In the genomic region with DNA sequence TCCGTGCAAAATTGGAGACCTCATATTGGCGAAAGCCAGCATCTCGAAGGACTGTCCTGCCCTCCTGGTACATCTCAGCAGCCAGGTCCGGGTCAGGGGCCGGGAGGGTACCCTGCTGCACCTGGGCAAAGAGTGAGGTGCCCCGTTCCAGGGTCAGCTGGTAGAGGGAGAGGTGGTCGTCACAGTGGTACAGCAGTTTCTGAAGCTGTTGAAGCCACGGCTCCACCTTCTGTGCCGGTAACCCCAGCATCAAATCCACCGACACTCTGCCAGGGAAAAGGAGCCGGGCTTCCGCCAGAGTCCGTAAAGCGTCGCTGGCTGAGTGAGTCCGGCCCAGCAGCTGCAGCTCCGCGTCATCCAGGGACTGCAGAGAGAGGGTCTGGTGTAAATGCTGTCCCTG, we compare ENCODE assay signal across 8 mouse cellular contexts. TPM values are rescaled to one million over a fixed set of nuclear protein-coding genes. Genes with fewer than 3 reads are reported as not detected.
DNase-seq lines count a peak whose midpoint lies in the region; ATAC-seq lines count a peak whose summit lies in the region.

No protein-coding gene starts in this region.

- H3K27me3 ChIP-seq in neural tube, embryonic 11.5 days (ENCODE audit: control insufficient read depth, insufficient read depth, low read length), result no peaks in the 10 kb centered on the region
- no peaks in the 10 kb centered on the region for H3K27me3 ChIP-seq in hindbrain, embryonic 14.5 days (ENCODE audit: control insufficient read depth, insufficient read depth, low read length)
- no peaks in the 10 kb centered on the region for H3K27me3 ChIP-seq in stomach, embryonic 14.5 days (ENCODE audit: control insufficient read depth, insufficient read depth, low read length)

- H3K27ac ChIP-seq in neural tube, embryonic 11.5 days (ENCODE audit: low read depth, low read length), result no peak overlapping the region
- H3K27ac ChIP-seq in hindbrain, embryonic 14.5 days, result no peak overlapping the region
- H3K27ac ChIP-seq in stomach, embryonic 14.5 days (ENCODE audit: low read length), result no peak overlapping the region

- DNase-seq in cerebellum, adult 11 months, result peak; percentile 35
- DNase-seq in neural tube, embryonic 11.5 days (ENCODE audit: low spot score), result no peak
- no peak for DNase-seq in neural tube, embryonic 10.5 days (ENCODE audit: extremely low spot score, low spot score)
- DNase-seq in hindbrain, embryonic 14.5 days (ENCODE audit: low spot score), result no peak
- DNase-seq in layer of hippocampus, adult 9-10 months (ENCODE audit: low spot score), result no peak
- DNase-seq in ovary, postnatal 36 days (ENCODE audit: low spot score), result no peak

- H3K4me2 ChIP-seq in neural tube, embryonic 11.5 days (ENCODE audit: low read depth), result 0 out of 2 replicates have a peak overlapping the region, but pooled peaks have one; percentile 15
- H3K4me2 ChIP-seq in hindbrain, embryonic 14.5 days (replicated peaks), result peak overlapping the region; percentile 13; the same call in 1 of the 2 replicates
- H3K4me2 ChIP-seq in stomach, embryonic 14.5 days (replicated peaks; ENCODE audit: low read depth, low read length), result peak overlapping the region; percentile 10; the same call in 1 of the 2 replicates

- H3K9ac ChIP-seq in neural tube, embryonic 11.5 days (ENCODE audit: low read length), result no peak overlapping the region
- no peak overlapping the region for H3K9ac ChIP-seq in hindbrain, embryonic 14.5 days
- no peak overlapping the region for H3K9ac ChIP-seq in stomach, embryonic 14.5 days (replicated peaks; ENCODE audit: low read depth, low read length)

- no peaks in the 10 kb centered on the region for H3K36me3 ChIP-seq in neural tube, embryonic 11.5 days (ENCODE audit: control insufficient read depth, insufficient read depth, low read length)
- peaks cover 6% of the 10 kb centered on the region; the same call in 1 of the 2 replicates for H3K36me3 ChIP-seq in hindbrain, embryonic 14.5 days (replicated peaks; ENCODE audit: control insufficient read depth, insufficient read depth)
- no peaks in the 10 kb centered on the region; the same call in 1 of the 2 replicates for H3K36me3 ChIP-seq in stomach, embryonic 14.5 days (ENCODE audit: control insufficient read depth, insufficient read depth, low read length)

- 54% methylated on average over 18 of the region's 18 CpGs for WGBS in neural tube, embryonic 11.5 days
- 45% methylated on average over 18 of the region's 18 CpGs for WGBS in hindbrain, embryonic 14.5 days
- 57% methylated on average over 18 of the region's 18 CpGs for WGBS in stomach, embryonic 14.5 days

- H3K9me3 ChIP-seq in neural tube, embryonic 11.5 days (ENCODE audit: control insufficient read depth, low read length), result no peaks in the 10 kb centered on the region
- H3K9me3 ChIP-seq in hindbrain, embryonic 14.5 days (ENCODE audit: control insufficient read depth, low read length), result no peaks in the 10 kb centered on the region
- H3K9me3 ChIP-seq in stomach, embryonic 14.5 days (ENCODE audit: control insufficient read depth, low read depth, low read length), result no peaks in the 10 kb centered on the region

- peaks cover 6% of the 10 kb centered on the region for H3K4me1 ChIP-seq in neural tube, embryonic 11.5 days (ENCODE audit: control insufficient read depth, insufficient read depth, low read length)
- H3K4me1 ChIP-seq in hindbrain, embryonic 14.5 days (replicated peaks; ENCODE audit: control insufficient read depth, insufficient read depth, low read length), result peaks cover 5% of the 10 kb centered on the region
- 0 out of 2 replicates have a peak, but pooled peaks cover 10% of the 10 kb centered on the region for H3K4me1 ChIP-seq in stomach, embryonic 14.5 days (ENCODE audit: control insufficient read depth, insufficient read depth, low read length)

- ATAC-seq in cerebellum, adult (ENCODE audit: insufficient number of reproducible peaks, low FRiP score, low TSS enrichment), result no peak
- no peak for ATAC-seq in neural tube, embryonic 11.5 days (ENCODE audit: insufficient read depth, low FRiP score, low TSS enrichment)
- ATAC-seq in hindbrain, embryonic 14.5 days (ENCODE audit: low FRiP score), result no peak
- ATAC-seq in stomach, embryonic 14.5 days (ENCODE audit: insufficient number of reproducible peaks, insufficient read depth, low FRiP score, low read depth), result no peak

- H3K4me3 ChIP-seq in neural tube, embryonic 11.5 days (ENCODE audit: low read depth, low read length), result no peak overlapping the region
- H3K4me3 ChIP-seq in hindbrain, embryonic 14.5 days (replicated peaks; ENCODE audit: low read length), result no peak overlapping the region
- H3K4me3 ChIP-seq in stomach, embryonic 14.5 days (ENCODE audit: low read depth, low read length), result no peak overlapping the region

RNA-seq across cellular contexts. Expression of a gene that starts 4.6 kb away (rescaled TPM):
- polyA plus RNA-seq in neural tube, embryonic 11.5 days (2014; fragmentation: Nextera tagmentation; extraction: Ambion mirVana), result 2.8 and 3.4 TPM in 2 replicates
- 6.5 and 7.5 TPM in 2 replicates for polyA plus RNA-seq in hindbrain, embryonic 14.5 days (2014; fragmentation: Nextera tagmentation; extraction: Ambion mirVana)
- 3.1 and 3.4 TPM in 2 replicates for polyA plus RNA-seq in stomach, embryonic 14.5 days (2014; fragmentation: Nextera tagmentation; extraction: Ambion mirVana)

RNA-seq across cellular contexts. Expression of a gene that starts 20.4 kb away (rescaled TPM):
- polyA plus RNA-seq in neural tube, embryonic 11.5 days (2014; fragmentation: Nextera tagmentation; extraction: Ambion mirVana), result 0.42 and 0.53 TPM in 2 replicates
- polyA plus RNA-seq in hindbrain, embryonic 14.5 days (2014; fragmentation: Nextera tagmentation; extraction: Ambion mirVana), result 0.15 and 0.37 TPM in 2 replicates
- polyA plus RNA-seq in stomach, embryonic 14.5 days (2014; fragmentation: Nextera tagmentation; extraction: Ambion mirVana), result 5.0 and 7.1 TPM in 2 replicates

RNA-seq across cellular contexts. Expression of a gene that starts 22.9 kb away (rescaled TPM):
- polyA plus RNA-seq in neural tube, embryonic 11.5 days (2014; fragmentation: Nextera tagmentation; extraction: Ambion mirVana), result 1.4 and 3.2 TPM in 2 replicates
- polyA plus RNA-seq in hindbrain, embryonic 14.5 days (2014; fragmentation: Nextera tagmentation; extraction: Ambion mirVana), result 3.3 and 5.1 TPM in 2 replicates
- polyA plus RNA-seq in stomach, embryonic 14.5 days (2014; fragmentation: Nextera tagmentation; extraction: Ambion mirVana), result 1.6 and 2.1 TPM in 2 replicates

RNA-seq across cellular contexts. Expression of a gene that starts 44.6 kb away (rescaled TPM):
- 0.68 and 0.72 TPM in 2 replicates for polyA plus RNA-seq in neural tube, embryonic 11.5 days (2014; fragmentation: Nextera tagmentation; extraction: Ambion mirVana)
- 1.6 and 2.0 TPM in 2 replicates for polyA plus RNA-seq in hindbrain, embryonic 14.5 days (2014; fragmentation: Nextera tagmentation; extraction: Ambion mirVana)
- 7.5 and 11.1 TPM in 2 replicates for polyA plus RNA-seq in stomach, embryonic 14.5 days (2014; fragmentation: Nextera tagmentation; extraction: Ambion mirVana)

RNA-seq across cellular contexts. Expression of a gene that starts 57.2 kb away (rescaled TPM):
- polyA plus RNA-seq in neural tube, embryonic 11.5 days (2014; fragmentation: Nextera tagmentation; extraction: Ambion mirVana), result 6.3 and 6.5 TPM in 2 replicates
- 2.1 and 2.5 TPM in 2 replicates for polyA plus RNA-seq in hindbrain, embryonic 14.5 days (2014; fragmentation: Nextera tagmentation; extraction: Ambion mirVana)
- 7.1 and 9.3 TPM in 2 replicates for polyA plus RNA-seq in stomach, embryonic 14.5 days (2014; fragmentation: Nextera tagmentation; extraction: Ambion mirVana)
